In genomic region chr1:60104582-60104981, GRCm38 (mm10) we compare ENCODE assay signal across 14 mouse cellular contexts. TPM values are rescaled to one million over a fixed set of nuclear protein-coding genes. Genes with fewer than 3 reads are reported as not detected.
A peak's percentile ranks its signal among the peaks of the same experiment; 100 is the strongest.
DNase-seq lines count a peak whose midpoint lies in the region; ATAC-seq and TF ChIP-seq lines count a peak whose summit lies in the region.
"Had no signal": no experiment of that assay in that cellular context is flagged by ENCODE, and none has a peak within 500 bp of the region (broad histone marks: within the 10 kb centered on the region; RNA-seq: fewer than 3 reads in every experiment).

No protein-coding gene starts in this region.

- peak; percentile 62 for TF ChIP-seq CTCF in layer of hippocampus, adult 2 months (conservative IDR thresholded peaks at IDR 0.05)

- peak; percentile 47 for ATAC-seq in CD4-positive, CD25-positive, alpha-beta regulatory T cell, adult 4 months
- ATAC-seq: liver, embryonic 12.5 days had no signal

- no peak for DNase-seq in layer of hippocampus, adult 2 months (ENCODE audit: low spot score in 2 of 2)
- DNase-seq in layer of hippocampus, adult 9-11 months, result no peak
- DNase-seq in 416B (ENCODE audit: low read depth), result peak; percentile 43
- DNase-seq in ZHBTc4 (ENCODE audit: low read depth, low spot score), result peak; percentile 14
- DNase-seq in right cerebral cortex, postnatal 4 days, result no peak
- no peak for DNase-seq in lung, postnatal 10 days
- DNase-seq in right cerebral cortex, postnatal 10 days (ENCODE audit: low spot score in 2 of 2), result no peak
- DNase-seq: cerebellum, postnatal 14 days; gastrocnemius, postnatal 25 days; kidney, postnatal 14 days; lung, postnatal 36 days had no signal

- no peak overlapping the region for H3K27ac ChIP-seq in layer of hippocampus, adult 2 months
- H3K27ac ChIP-seq: liver, embryonic 12.5 days; midbrain, embryonic 12.5 days had no signal

- H3K4me3 ChIP-seq in layer of hippocampus, adult 2 months, result no peak overlapping the region
- H3K4me3 ChIP-seq: liver, embryonic 12.5 days; midbrain, embryonic 12.5 days had no signal

RNA-seq across cellular contexts. Expression of gene Wdr12, which starts 6.1 kb away (rescaled TPM):
- 10 to 100 TPM; 30.2 to 31.4 TPM for total RNA-seq in layer of hippocampus, adult 2 months (2021)
- polyA plus RNA-seq in CD4-positive, CD25-positive, alpha-beta regulatory T cell, adult 4 months (2017; shearing (Covaris generic)), result 10 to 100 TPM; 49.0 to 58.6 TPM

RNA-seq across cellular contexts. Expression of gene Carf, which starts 6.5 kb away (rescaled TPM):
- 10 to 100 TPM; 26.3 to 26.5 TPM for total RNA-seq in layer of hippocampus, adult 2 months (2021)
- polyA plus RNA-seq in CD4-positive, CD25-positive, alpha-beta regulatory T cell, adult 4 months (2017; shearing (Covaris generic)), result 1 to 10 TPM; 5.7 to 8.8 TPM

Comparison
In these comparisons a context has a peak if more than half of its experiments do, and no peak if none do; other contexts are left out.
1. DNase-seq: peak in 416B (single experiment) and ZHBTc4 (single experiment); none in layer of hippocampus, adult 2 months (0 of 2), layer of hippocampus, adult 9-11 months (single experiment), right cerebral cortex, postnatal 4 days (single experiment), lung, postnatal 10 days (single experiment) and right cerebral cortex, postnatal 10 days (0 of 2).